Mouse (Mus musculus): ENCODE measurements around the gene Las1l. TPM values are rescaled to one million over a fixed set of nuclear protein-coding genes. Genes with fewer than 3 reads are reported as not detected.

Las1l gene
- total RNA-seq, 2 experiments from 2014 or later = 30.9 to 33.2 TPM

GRCm38 (mm10) chrX:95948135-95948534, 8.6 kb downstream of the Las1l start:
- no peak for TF ChIP-seq CTCF (IDR thresholded peaks at IDR 0.05)
- no peak overlapping the region for H3K4me3 ChIP-seq
- intact Hi-C loops (cut with DNase I) = no loop called here
- no peak for DNase-seq
- H3K27ac ChIP-seq = no peak overlapping the region

DNA sequence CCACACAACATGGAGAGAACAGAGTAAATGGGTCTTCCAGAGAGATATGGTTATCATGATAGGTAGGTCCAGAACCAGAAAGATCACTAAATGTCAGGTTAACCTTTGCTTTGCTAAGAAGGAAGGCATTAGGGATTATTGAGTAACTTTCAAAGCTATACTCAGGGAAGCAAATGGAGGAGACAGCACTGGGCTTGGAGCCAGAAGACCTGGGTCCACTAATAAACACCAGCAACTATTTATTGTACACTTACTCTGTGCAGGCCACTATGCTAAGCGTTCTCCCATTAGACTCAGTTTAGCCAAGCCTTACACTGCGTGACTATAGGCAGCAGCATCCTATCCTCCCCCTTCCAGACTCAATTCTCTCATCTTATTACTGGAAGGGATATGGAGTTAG, 11.3 kb downstream of the Las1l start:
- no peak for TF ChIP-seq CTCF (IDR thresholded peaks at IDR 0.05)
- Histone ChIP-seq H3K4me3 (no peak overlapping the region), H3K27ac (no peak overlapping the region)
- intact Hi-C loops (cut with DNase I) = no loop called here
- no peak for DNase-seq

GRCm38 (mm10) chrX:95935481-95935880, 21.3 kb downstream of the Las1l start:
- no peak for DNase-seq
- intact Hi-C loops (cut with DNase I) = no loop called here

GRCm38 (mm10) chrX:95902716-95903115, 54.0 kb downstream of the Las1l start:
- H3K27ac ChIP-seq = no peak overlapping the region
- intact Hi-C loops (cut with DNase I) = no loop called here
- TF ChIP-seq CTCF (IDR thresholded peaks at IDR 0.05) = no peak
- no peak overlapping the region for H3K4me3 ChIP-seq
- no peak for DNase-seq

More at GRCm38 (mm10) chrX:95935481-95935880, 21.3 kb downstream of the Las1l start:
- Histone ChIP-seq H3K27ac (no peak overlapping the region), H3K4me3 (no peak overlapping the region)
- TF ChIP-seq CTCF (IDR thresholded peaks at IDR 0.05) = no peak

Other genes with a start within 250 kb of the Las1l start
- gene Zc3h12b, start 245.3 kb downstream of the Las1l start, total RNA-seq (2021) = under 1 TPM; 0.45 to 0.61 TPM
- gene Msn, start 139.1 kb upstream of the Las1l start, total RNA-seq (2021) = 10 to 100 TPM; 23.3 to 33.8 TPM

Data from gastrocnemius, adult 2 months (tissue).